Mouse (Mus musculus) right cerebral cortex, postnatal 4 days (tissue): ENCODE measurements around the gene Ppp2r2d.

ENCODE experiments used
- DNase-seq: peaks from one replicate; pipeline ENCODE4 v3.0.0-alpha.2; 2022

The Ppp2r2d gene

GRCm38 (mm10) chr7:138863950-138864572 lies 18.2 kb downstream of the Ppp2r2d start:
- DNase-seq, result no peak

- DNase-seq, result no peak
These were observed 18.9 kb downstream of the Ppp2r2d start for GRCm38 (mm10) chr7:138864776-138865175.

GRCm38 (mm10) chr7:138867286-138867685 lies 21.4 kb downstream of the Ppp2r2d start:
- DNase-seq, result no peak

- no peak for DNase-seq
These were observed 22.4 kb downstream of the Ppp2r2d start for GRCm38 (mm10) chr7:138868316-138868715.

- DNase-seq, result no peak
These were observed 27.1 kb downstream of the Ppp2r2d start for GRCm38 (mm10) chr7:138872956-138873355.

- no peak for DNase-seq
These were observed 29.2 kb downstream of the Ppp2r2d start for GRCm38 (mm10) chr7:138875031-138875430.

GRCm38 (mm10) chr7:138883724-138884123 lies 37.8 kb downstream of the Ppp2r2d start:
- no peak for DNase-seq

GRCm38 (mm10) chr7:138885365-138886289 lies 39.7 kb downstream of the Ppp2r2d start:
- DNase-seq, result no peak

GRCm38 (mm10) chr7:138898122-138898521 lies 52.2 kb downstream of the Ppp2r2d start:
- DNase-seq, result no peak

GRCm38 (mm10) chr7:138898743-138899142 lies 52.9 kb downstream of the Ppp2r2d start:
- DNase-seq, result no peak

GRCm38 (mm10) chr7:138903886-138904435 lies 58.1 kb downstream of the Ppp2r2d start:
- DNase-seq, result no peak

- no peak for DNase-seq
These were observed 60.6 kb downstream of the Ppp2r2d start for GRCm38 (mm10) chr7:138906441-138906840.

- no peak for DNase-seq
These were observed 61.2 kb downstream of the Ppp2r2d start for GRCm38 (mm10) chr7:138907043-138907442.

GRCm38 (mm10) chr7:138907976-138908375 lies 62.1 kb downstream of the Ppp2r2d start:
- no peak for DNase-seq

- DNase-seq, result no peak
These were observed 62.9 kb downstream of the Ppp2r2d start for GRCm38 (mm10) chr7:138908768-138909276.

- DNase-seq, result peak; percentile 85
These were observed 63.7 kb downstream of the Ppp2r2d start, which contains the start of gene Bnip3 for GRCm38 (mm10) chr7:138909277-138910192. TSS of gene Bnip3 (minus strand) at chr7:138909519.

- DNase-seq, result no peak
These were observed 64.3 kb downstream of the Ppp2r2d start for GRCm38 (mm10) chr7:138910193-138910562.

GRCm38 (mm10) chr7:138913616-138914015 lies 67.7 kb downstream of the Ppp2r2d start:
- DNase-seq, result no peak

GRCm38 (mm10) chr7:138919156-138919944 lies 73.5 kb downstream of the Ppp2r2d start:
- peak; percentile 17 for DNase-seq

- no peak for DNase-seq
These were observed 75.7 kb downstream of the Ppp2r2d start for GRCm38 (mm10) chr7:138921611-138922010.

- DNase-seq, result no peak
These were observed 78.0 kb downstream of the Ppp2r2d start for GRCm38 (mm10) chr7:138923756-138924425.
